Mouse (Mus musculus): ENCODE results near the gene Tcf7.
A peak's percentile ranks its signal among the peaks of the same experiment; 100 is the strongest.

Tcf7 gene

DNA sequence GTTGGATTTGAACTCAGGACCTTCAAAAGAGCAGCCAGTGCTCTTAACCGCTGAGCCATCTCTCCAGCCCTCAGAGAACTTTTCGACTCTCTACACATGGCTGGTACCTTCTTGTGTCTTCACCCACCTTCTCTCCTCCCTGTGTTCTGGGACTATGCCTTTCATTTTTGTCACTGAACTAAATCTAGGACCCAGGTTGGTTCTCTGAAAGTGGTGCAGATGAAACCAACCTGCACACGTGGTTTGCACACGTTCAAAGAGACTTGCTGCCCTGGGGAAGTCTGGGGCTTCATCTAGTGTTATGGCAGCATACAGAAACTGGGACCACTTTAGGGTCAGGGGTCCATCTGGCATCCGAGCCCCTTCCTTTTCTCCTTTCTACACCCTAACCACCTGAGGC is 15.5 kb downstream of the Tcf7 start:
- no peak for DNase-seq (ENCODE audit: low read depth)

- no peak for DNase-seq (ENCODE audit: low read depth)
Observed at GRCm38 (mm10) chr11:52265616-52266307, 17.1 kb downstream of the Tcf7 start.

DNA sequence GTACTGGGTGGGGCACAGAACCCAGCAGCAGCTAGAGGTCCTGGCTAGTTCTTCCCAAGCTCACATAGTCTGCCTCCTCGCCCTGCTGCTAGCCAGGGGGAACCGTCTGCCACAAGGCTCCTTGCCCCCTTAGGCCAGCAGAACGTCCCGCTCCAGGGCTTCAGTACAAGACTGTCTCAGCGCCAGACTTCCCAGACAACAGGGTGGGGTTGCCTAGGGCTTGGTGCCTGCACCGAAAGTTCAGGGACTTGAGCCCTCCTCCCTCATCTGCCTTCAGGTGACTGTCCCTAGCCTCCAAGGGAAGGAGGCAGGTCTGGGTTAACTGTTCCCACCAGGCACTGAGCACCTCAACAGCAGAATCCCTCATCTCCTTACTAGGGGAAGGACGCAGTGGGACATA is 17.9 kb downstream of the Tcf7 start:
- DNase-seq (ENCODE audit: low read depth), result no peak

DNA sequence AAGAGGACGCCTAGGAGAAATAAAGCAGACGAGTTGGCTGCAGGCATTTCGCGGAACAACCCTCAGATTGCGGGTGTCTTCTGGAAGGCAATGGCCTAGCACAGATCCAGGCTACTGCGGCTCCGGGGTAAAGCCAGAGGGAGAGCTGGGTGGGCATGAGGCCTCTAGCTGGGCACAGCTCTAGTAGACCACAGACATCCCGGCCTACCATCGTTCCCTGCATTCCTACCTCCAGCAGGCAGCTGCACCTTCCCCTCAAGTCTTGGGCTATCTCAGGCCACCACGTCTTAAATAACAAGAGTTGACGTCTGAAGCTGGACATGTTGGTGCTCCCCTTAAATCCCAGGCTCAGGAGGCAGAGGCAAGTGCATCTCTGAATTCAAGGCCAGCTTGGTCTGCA is 20.5 kb downstream of the Tcf7 start:
- no peak for DNase-seq (ENCODE audit: low read depth)

DNA sequence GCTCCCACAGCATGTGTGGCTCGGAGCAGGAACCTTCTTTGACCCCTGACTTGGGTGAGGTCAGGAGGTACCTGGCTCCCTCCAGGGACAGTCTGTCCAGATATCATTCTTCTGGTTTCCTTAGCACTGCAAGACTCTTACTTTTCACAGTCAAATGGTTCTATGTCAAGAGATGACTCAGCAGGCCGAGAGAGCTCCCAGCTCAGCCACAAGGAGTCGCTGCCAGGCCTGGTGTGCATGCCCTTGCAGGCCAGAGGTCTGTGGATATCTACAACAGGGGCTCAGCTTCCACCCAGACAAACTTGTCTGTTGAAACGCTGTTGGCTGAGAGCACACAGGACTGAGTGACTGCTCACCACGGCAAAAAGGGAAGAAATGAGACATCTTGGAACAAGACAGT is 20.9 kb downstream of the Tcf7 start:
- DNase-seq (ENCODE audit: low read depth), result peak; percentile 33

GRCm38 (mm10) chr11:52260878-52261277 is 21.9 kb downstream of the Tcf7 start:
- DNase-seq (ENCODE audit: low read depth), result no peak

DNA sequence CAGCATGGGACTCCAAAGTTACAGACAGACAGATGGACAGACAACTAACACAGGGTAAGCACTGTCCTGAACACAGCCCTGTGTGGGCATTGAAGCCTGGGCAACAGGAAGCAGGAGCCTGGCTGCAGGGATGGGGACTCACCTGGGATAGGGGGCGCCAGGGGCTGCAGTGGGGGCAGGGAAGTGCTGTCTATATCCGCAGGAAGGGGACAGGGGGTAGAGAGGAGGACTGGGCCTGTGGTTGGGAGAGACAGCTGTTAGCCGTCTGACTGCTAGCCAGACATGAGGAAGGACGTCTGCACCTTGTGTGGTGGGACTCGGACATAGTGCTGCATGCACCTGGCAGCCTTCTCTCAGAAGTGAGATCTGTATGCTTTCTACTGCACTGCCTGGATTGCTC is 24.1 kb downstream of the Tcf7 start:
- DNase-seq (ENCODE audit: low read depth), result no peak

DNA sequence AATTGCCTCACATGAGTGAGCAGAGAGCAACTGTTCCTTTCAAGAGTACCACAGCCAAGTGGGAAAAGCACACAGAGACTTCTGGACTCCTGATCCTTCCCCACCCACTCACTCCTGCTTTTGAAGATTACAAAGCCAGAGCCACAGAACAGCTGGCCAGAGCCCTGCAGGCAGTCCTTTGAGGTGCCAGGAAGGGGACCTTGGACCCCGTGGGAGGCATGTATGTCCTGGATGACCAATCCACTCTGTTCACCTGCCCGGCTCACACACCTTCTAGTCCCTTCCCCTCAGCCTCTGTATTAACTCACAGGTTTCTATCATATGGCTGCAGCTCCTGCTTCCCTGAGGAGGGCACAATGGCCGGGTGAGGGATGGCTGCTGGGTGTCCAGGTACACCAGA is 25.4 kb downstream of the Tcf7 start:
- no peak for DNase-seq (ENCODE audit: low read depth)

DNA sequence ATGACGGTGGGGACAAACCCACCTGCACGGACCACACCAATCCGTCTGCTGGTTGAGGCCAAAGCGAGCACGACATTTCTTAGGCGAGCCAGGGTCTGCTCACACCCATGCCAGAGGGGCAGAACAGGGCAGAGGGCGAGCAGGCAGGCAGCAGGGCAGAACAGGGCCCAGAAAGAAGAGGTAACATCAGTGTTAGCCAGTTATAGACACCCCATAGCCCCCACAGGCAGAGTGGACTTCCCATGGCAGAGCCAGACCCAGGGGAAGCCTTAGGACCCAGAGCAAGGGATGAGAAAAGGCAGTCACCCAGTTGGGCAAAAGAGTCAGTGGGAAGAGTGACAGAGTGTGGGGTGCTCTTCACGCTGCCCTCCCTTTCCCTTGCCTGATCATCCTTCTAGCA is 27.7 kb downstream of the Tcf7 start:
- no peak for DNase-seq (ENCODE audit: low read depth)

- DNase-seq (ENCODE audit: low read depth), result peak; percentile 25
Observed at GRCm38 (mm10) chr11:52253674-52254375, 29.0 kb downstream of the Tcf7 start.

- no peak for DNase-seq (ENCODE audit: low read depth)
Observed at GRCm38 (mm10) chr11:52252692-52253091, 30.1 kb downstream of the Tcf7 start.

DNA sequence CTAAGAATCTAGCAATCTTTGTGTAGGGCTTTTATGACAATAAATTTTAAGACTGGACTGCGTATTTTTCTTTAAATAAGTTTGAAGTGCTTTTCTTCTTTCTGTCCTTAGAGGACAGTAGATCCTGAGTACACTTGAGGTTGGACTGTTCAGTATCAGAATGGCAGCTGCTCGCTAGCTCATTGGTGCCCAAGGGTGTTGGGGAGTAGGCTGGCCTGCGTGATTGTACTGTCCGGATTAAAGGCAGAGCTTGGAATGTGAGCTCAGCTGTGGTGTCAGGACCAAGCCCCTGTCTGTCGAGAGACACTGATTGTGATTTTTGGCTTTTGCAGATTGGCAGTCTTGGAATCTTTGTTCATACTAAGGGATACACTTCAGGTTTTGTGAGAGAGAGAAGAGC is 31.0 kb downstream of the Tcf7 start:
- no peak for DNase-seq (ENCODE audit: low read depth)

DNA sequence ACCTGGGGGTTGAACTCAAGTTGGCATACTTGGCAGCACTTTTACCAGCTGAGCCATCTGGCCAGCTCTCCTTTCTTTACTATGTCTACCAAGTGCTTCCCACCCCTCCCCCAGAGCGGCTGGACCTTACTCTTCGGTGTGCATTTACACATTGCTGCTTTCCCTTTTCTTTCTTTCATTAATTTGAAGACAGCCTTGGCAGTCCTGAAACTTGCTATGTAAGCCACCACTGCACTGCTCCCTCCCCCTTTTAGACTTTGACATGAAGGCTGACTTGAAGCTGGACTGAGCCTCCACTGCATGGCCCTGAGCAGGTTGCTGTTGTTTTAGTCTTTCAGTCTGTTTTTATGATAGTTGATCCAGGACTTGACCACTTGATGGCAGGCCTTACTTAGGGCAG is 33.4 kb downstream of the Tcf7 start:
- no peak for DNase-seq (ENCODE audit: low read depth)

- DNase-seq (ENCODE audit: low read depth), result no peak
Observed at GRCm38 (mm10) chr11:52240898-52241542, 41.8 kb downstream of the Tcf7 start.

- no peak for DNase-seq (ENCODE audit: low read depth)
Observed at GRCm38 (mm10) chr11:52234509-52234908, 48.3 kb downstream of the Tcf7 start.

DNA sequence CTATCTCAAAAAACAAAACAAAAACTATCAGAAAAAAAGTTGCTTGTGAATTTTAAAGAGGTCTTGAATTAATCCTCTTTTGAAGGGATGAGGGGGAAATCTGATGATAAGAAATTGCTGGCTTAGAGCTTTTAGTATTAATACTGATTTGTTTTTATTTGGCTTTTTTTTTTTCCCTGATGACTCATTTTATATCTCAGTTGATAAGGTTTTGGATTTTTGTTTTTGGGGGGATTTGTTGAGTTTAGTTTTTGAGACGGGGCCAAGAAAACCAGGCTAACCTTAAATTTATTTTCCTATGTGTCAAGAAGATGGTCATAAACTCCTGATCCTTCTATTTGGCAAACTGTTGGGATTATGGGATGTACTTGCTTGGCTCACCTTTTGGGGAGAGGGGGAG is 48.9 kb downstream of the Tcf7 start:
- DNase-seq (ENCODE audit: low read depth), result no peak

- DNase-seq (ENCODE audit: low read depth), result no peak
Observed at GRCm38 (mm10) chr11:52233043-52233653, 49.7 kb downstream of the Tcf7 start.

DNA sequence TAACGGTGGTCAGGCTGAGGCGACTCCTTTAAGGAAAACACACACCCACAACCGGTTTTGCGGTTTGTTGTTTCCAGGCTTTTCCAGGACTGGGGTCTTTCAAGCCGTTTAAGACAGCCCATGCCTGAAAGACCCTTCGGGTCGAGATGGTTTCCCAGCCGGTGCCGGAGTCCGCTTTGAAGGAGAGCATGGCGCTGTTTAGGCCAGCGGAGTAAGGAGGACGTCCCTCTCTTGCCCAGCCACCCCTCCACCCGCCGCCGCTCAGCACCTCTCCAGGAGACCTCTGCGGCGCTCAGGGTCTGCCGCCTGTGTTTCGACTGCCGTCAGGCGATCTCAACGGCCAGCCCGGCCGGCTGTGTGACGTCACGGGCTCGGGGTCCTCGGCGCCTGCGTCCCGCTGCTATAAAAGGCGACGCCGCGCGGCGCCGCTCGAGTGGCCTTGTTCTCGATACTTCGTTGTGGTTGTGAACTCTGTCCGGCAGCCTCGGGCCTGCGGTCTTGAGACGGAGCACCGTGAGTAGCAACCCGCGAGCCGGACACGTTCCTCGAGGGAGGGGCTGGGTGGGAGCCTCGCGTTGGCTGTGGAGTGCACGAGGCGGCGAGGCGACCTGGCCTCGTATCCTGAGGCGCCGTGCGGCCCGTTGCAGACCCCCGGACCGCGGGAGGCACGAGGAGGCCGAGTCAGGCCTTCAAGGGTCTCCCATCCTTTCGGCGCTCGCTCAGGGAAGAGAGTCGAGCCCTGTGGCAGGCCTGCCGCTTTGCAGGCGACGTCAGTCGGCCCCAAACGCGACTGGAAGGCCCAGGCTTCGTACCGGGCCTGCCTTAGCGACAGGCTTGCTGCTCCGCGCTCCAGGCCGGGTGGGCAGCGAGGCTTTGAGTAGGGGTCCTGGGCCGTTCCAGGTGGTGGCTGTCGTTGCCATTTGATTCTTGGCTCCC is 50.9 kb downstream of the Tcf7 start, which contains the start of gene Skp1a:
Gene Skp1a (plus strand): TSS at position 390 of the 936 bp plus-strand sequence.
- peak; percentile 71 for DNase-seq (ENCODE audit: low read depth)

DNA sequence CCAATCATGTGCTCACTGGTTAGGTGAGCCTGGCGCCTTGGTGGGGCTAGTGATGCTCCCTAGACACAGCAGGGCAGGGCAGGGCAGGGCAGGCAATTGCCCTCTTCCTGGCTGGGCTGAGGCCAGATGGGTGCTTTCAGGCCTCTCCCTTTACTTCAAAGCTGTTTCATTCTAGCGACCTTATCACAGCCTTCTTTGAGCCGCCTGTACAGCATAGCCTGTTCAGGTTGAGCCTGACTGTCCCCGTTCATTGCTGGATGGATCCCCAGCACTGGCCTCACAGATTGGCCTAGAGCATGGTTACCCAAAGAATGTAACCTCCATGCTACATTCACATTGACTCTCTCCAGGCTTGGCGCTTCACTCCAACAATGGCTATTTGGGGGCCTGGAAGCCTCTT is 52.1 kb downstream of the Tcf7 start:
- DNase-seq (ENCODE audit: low read depth), result no peak

- DNase-seq (ENCODE audit: low read depth), result no peak
Observed at GRCm38 (mm10) chr11:52228722-52229448, 53.9 kb downstream of the Tcf7 start.

All from c-Kit-positive CD71-positive TER-119-negative erythroid progenitor cells, embryonic 14.5 days (primary cell).